Mouse (Mus musculus): ENCODE data around the gene Mtfr1l. TPM values are rescaled to one million over a fixed set of nuclear protein-coding genes. Genes with fewer than 3 reads are reported as not detected.

Gene Mtfr1l
- total RNA-seq, 2 experiments from 2014 or later: 120 to 122 TPM

DNA sequence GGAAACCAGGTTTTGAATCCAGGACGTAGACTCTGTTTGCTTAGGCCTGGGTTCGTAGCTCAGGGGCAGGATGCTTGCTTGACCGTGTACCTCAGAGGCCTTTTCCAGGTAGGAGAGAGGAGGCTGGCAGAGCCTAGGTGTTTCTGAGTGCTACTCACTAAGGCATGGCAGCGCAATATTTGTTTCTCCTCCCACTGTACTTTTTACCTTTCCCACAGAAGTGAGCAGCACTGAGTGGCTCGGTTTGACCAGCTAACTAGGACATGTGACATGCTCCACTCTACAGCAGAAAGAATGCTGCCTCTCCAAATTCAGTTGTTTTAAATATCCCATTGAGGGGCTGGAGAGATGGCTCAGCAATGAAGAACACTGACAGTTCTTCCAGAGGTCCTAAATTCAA is 47.0 kb downstream of the Mtfr1l start:
- DNase-seq: no peak

DNA sequence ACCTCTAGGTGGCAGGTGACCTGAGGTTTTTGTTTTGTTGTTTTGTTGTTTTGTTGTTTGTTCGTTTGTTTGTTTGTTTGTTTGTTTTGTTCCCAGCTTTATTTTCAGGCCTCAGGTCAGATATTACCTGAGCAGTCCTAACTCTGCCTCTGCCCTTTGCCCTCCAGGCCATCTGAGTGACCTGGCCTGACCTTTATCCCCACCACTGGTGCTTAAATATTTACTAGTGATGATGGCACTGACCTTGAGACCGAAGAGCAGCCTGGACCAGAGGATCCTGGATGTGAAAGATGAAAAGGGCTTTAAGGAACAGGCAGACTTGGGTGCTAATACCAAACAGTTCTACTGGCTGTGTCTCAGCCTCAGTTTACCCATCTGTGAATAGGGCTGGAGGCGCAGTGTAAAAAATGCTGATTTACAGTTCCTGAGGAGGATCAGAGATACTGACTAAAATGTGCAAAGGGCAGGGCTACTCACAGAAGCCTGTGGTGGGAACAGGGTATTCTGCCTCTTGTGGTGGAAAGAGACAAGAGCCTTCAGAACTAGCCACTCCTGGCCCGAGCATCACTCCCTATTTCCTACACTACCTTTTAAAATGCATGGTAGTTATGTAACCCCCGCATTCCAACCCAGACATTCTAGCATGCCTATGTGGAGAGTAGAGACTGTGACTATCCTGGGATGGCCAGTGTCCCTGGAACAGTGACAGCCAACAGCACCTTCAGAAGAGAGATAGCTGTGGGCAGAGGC is 49.9 kb downstream of the Mtfr1l start:
- DNase-seq: no peak

DNA sequence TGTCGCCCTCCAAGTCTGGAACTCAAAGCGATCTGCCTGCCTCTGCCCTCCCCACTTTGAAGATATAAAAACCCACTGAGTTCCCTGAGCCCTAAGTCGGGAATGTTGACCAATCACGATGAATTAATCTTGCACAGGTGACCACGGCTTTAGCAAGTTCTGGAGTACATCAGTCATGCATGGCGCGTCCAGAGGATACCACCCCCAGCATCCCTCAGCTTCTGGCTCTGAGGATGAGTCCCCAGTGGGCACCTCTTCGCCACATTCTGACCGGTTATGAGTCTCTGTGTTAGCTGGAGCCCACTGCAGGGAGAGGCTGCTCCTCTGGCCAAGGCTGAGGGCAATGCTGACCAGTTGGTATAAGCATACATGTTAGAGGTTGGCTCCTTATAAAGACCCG is 51.0 kb downstream of the Mtfr1l start:
- DNase-seq: no peak

DNA sequence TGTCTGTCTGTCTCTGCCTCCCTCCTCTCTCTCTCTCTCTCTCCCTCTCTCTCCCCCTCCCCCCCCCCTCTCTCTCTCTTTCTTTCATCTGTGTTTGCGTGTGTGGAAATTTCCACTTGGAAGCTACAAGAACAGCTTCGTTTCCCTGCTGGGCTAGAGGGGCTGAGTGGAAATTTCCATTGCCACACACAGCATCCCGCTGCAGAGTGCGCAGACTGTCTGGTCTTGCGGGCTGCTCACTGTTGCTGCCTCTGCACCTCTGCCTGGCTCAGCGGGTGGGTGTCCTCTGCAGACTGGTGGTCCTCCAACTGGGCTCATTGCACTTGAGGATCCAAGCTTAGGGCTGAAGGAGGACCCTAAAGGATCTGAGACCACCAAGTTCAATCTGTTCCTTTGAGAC is 51.5 kb downstream of the Mtfr1l start:
- no peak for DNase-seq

DNA sequence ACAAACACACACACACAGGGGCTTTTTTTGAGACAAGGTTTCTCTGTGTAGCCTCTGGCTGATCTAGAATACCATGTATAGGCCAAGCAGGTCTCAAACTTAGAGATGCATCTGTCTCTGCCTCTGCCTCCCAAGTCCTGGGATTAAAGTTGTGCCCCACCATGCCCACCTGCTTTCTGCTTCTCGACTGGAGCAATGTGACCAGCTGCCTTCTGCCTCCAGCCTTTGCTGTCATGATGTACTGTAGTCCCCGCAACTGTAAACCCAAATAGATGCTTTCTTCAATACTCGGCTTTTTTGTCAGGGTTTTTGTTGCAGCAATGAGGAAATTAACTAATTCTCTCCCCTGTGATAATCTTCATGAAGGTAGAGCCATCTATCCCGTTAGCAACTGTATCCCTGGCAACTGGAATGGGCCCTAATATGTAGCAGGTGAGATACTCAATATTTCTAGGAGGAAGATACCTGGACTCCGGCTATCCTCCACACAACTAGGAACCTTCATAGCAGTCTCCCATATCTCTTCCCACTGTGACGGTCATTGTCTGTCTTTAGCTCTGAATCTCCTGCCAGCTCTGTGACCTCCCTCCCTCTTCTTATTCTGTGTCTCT is 52.0 kb downstream of the Mtfr1l start:
- DNase-seq: no peak

DNA sequence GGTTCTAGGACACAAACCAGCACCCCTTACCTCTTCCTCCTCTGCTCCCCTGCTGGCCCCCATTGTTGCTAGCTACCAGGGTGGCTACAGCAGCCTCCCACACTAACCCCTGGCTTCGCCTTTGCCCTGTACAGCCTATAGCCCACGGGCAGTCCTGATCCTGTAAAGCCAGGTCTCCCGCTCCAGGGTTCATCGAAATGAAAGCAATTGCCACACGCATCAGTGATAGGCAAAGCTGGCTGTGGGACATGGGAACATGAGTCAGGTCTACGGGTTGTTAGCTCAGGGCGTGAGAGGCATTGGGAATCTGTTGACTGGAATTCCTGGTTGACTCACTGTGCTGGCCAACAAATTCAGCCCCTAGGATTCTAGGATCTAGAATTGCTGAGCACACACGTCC is 52.7 kb downstream of the Mtfr1l start:
- DNase-seq: no peak

DNA sequence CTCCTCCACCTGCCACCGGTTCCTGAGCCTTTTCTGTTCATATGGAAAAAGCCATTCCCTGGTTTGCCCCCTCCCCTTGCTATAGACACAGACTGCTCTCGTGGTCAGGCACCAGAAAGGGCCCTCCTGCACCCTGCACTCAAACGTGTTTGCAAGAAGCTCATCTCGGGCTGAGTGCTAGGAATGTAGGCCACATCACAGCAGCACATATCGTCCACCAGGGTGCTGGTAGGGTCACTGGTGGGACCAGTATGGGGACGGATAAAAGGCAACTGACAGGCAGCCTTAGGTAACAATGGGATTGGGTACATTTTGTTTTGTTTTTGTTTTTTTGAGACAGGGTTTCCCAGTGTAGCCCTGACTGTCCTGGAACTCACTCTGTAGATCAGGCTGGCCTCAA is 53.9 kb downstream of the Mtfr1l start:
- DNase-seq: no peak

DNA sequence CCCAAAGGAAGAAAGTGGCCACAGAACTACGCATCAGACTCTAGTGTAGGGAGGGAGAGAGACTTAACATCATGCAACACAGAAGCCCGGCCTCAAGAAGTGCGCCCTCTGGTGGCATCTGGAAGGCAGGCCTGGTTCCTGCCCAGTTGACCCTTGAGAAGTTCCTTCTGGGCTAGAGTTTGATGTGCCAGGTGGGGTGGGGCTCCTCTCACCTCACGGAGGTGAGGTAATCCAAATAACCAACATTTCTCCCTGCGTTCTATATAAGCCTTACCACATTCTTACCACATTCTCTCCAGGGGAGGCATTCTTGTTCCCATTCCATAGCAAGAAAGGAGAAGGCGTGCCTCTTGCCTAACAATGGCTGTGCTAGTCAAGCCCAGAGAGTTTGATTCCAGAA is 54.3 kb downstream of the Mtfr1l start:
- DNase-seq: peak; percentile 43

DNA sequence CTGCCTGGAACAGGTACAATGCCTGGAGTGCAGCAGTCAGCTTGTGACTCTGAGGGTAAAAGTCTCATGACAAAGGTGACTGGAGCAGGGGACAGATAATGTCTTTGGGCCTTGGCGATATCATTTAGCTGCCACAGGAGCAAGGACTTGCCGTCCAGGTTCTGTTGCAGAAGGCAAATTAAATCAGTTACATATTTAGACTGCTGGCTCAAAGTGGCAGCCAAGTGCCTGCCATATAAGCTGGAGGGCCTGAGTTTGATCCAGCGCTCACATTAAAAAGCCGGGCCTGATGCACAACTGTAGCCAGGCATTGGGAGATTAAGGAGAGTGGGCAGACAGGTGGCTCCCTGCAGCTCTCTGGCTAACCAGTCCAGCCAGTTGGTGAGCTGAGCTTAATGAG is 55.3 kb downstream of the Mtfr1l start:
- DNase-seq: peak; percentile 39

DNA sequence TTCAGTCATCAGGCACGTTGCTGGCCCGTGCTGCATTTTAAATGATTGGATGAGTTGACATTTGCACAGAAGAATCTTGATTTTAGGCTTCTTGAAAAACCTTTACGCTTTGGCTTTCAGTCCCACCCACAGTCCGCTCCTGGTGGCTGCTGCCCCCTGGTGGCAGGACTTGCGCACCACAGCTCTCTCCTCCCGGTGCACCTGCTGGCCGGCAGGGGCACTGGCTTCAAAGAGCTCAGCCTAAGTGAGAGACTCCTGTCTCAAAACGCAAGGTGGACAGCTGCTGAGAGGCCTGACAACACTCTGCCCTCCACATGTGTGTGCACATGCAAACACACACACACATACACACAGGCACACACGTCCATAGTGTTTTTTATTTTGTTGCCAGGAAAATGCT is 57.2 kb downstream of the Mtfr1l start:
- DNase-seq: peak; percentile 78

DNA sequence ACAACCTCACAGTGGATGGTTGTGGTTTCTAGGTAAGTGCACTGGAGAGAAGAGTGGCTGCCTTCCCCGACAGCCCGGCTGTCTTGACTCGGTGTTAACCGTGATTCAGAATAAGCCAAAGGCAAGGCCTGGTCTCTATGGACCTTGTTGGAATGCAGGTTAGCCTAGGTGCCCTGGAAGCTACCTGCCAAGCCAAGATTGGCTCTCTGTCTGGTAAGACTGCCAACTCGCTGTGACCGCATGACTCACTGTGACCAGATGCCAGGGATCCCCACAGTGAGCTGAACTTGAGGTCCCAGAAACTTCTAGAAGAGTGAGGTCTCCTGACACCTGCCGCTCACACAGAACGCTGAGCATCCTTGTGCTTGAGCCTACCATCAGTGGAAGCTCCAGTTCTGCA is 58.3 kb downstream of the Mtfr1l start:
- no peak for DNase-seq

Small RNA genes within 50 kb of the gene (microRNA-seq; reads per million reads assigned to microRNA genes)
- 0 reads per million in 2 experiments for gene Mir6403 (ENCODE audit: borderline replicate concordance in 2 of 2)

Other genes starting within 250 kb of the Mtfr1l start
- gene Pdik1l, start 247.5 kb downstream of the Mtfr1l start, total RNA-seq (2021): 1 to 10 TPM; 2.3 to 3.8 TPM
- 100 to 1,000 TPM; 113 to 253 TPM for gene Trim63, start 220.3 kb downstream of the Mtfr1l start, total RNA-seq (2021)
- gene Slc30a2, start 192.2 kb downstream of the Mtfr1l start, total RNA-seq (2021): 1 to 10 TPM; 1.4 to 7.2 TPM
- 10 to 100 TPM; 25.5 to 29.2 TPM for gene Extl1, start 151.5 kb downstream of the Mtfr1l start, total RNA-seq (2021)
- 1 to 10 TPM; 3.2 TPM for gene Pafah2, start 139.1 kb downstream of the Mtfr1l start, total RNA-seq (2021)
- 10 to 100 TPM in 1 of 2 experiments, 1 to 10 TPM in 1; 6.9 to 10.6 TPM for gene Stmn1, start 67.1 kb downstream of the Mtfr1l start, total RNA-seq (2021)
- gene Paqr7, start 38.7 kb downstream of the Mtfr1l start, total RNA-seq (2021): 1 to 10 TPM; 2.3 to 4.9 TPM
- gene Aunip, start 24.4 kb downstream of the Mtfr1l start, total RNA-seq (2021): not detected
- 1 to 10 TPM; 6.5 to 7.2 TPM for gene Selenon, start 16.8 kb upstream of the Mtfr1l start, total RNA-seq (2021)
- gene Man1c1, start 168.9 kb upstream of the Mtfr1l start, total RNA-seq (2021): 1 to 10 TPM; 4.1 to 5.1 TPM
- 1 to 10 TPM; 3.2 to 5.0 TPM for gene Ldlrap1, start 232.6 kb upstream of the Mtfr1l start, total RNA-seq (2021)

Data from gastrocnemius, postnatal 25 days (tissue).